Mouse (Mus musculus) thymus, adult 2 months (tissue): ENCODE measurements around the gene Pcsk6.

Source experiments
- CTCF ChIP-seq: fragments of 200-500 bp; IDR thresholded peaks from 2 replicates; pipeline ENCODE4 v1.5.1; 2012; ENCODE audit warnings: mild to moderate bottlenecking, control low read depth, low read length, moderate library complexity, borderline replicate concordance; ENCODE audit not compliant: control insufficient read depth, poor library complexity, insufficient read depth; ENCODE audit errors: extremely low read depth
- POLR2A ChIP-seq: fragments of 200-500 bp; IDR thresholded peaks from 2 replicates; pipeline ENCODE4 v1.6.1; 2012; ENCODE audit warnings: mild to moderate bottlenecking, low read length, control low read depth, moderate library complexity; ENCODE audit not compliant: control insufficient read depth, poor library complexity, insufficient read depth; ENCODE audit errors: extremely low read depth

GRCm38 (mm10) chr7:66008892-66009273 lies 147.3 kb downstream of the Pcsk6 start:
- TF ChIP-seq CTCF (no peak), POLR2A (no peak)
